Mouse (Mus musculus) macrophage (primary cell): Measurements from ENCODE around the gene Creld2. TPM values are rescaled to one million over a fixed set of nuclear protein-coding genes. Genes with fewer than 3 reads are reported as not detected.

ENCODE experiments used
- H3K27ac ChIP-seq: fragments of 350-480 bp; formaldehyde crosslinking; 2 replicates; pipeline ENCODE4 v1.9.0; 2021
- H3K36me3 ChIP-seq: fragments of 350-480 bp; formaldehyde crosslinking; 2 replicates; pipeline ENCODE4 v1.9.0; 2021; ENCODE audit errors: inconsistent target
- H3K4me3 ChIP-seq: fragments of 350-480 bp; formaldehyde crosslinking; 2 replicates; pipeline ENCODE4 v1.9.0; 2021; ENCODE audit errors: inconsistent target
- H3K79me2 ChIP-seq: fragments of 350-480 bp; formaldehyde crosslinking; 2 replicates; pipeline ENCODE4 v1.9.0; 2021; ENCODE audit errors: inconsistent target
- WGBS: methylation state at CpG from one replicate; pipeline ENCODE4 v1.1.7; 2026; ENCODE audit warnings: inconsistent platforms; ENCODE audit not compliant: missing documents; 5-methylcytosine and 5-hydroxymethylcytosine counted together
- polyA plus RNA-seq: library from polyadenylated mRNA; stranded (reverse); fragments of 250-400 nt; gene quantifications from 3 replicates; pipeline ENCODE4 v1.2.4, GENCODE M21; 2018; ENCODE audit warnings: inconsistent platforms

Creld2 gene
- polyA plus RNA-seq, 1 experiment from 2014 or later: 23.5 TPM

DNA sequence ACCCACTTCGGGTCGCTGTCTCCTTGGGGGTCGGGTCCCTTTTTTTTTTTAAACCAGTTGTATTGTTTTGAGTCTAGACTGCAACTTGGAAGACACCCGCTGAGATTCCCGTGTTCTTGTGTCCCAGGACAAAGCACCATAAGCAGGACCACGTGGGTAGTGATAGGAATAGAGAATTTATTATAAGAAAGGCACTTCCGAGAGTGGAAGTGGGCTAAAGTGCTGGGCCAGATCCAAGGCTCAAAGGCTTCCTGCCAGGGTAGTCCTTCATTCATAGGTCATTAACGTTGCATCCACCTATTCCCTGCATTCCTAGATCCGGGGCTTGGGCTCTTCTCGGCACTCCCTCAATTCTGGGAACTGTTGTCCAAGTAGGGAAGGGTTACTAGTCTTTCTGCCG is 18.5 kb downstream of the Creld2 start:
- H3K79me2 ChIP-seq: no peaks in the 10 kb centered on the region
- WGBS: 3% methylated on average over 10 of the region's 11 CpGs
- peak overlapping the region; percentile 16; the same call in 1 of the 2 replicates for H3K4me3 ChIP-seq
- no peaks in the 10 kb centered on the region for H3K36me3 ChIP-seq
- H3K27ac ChIP-seq: no peak overlapping the region

DNA sequence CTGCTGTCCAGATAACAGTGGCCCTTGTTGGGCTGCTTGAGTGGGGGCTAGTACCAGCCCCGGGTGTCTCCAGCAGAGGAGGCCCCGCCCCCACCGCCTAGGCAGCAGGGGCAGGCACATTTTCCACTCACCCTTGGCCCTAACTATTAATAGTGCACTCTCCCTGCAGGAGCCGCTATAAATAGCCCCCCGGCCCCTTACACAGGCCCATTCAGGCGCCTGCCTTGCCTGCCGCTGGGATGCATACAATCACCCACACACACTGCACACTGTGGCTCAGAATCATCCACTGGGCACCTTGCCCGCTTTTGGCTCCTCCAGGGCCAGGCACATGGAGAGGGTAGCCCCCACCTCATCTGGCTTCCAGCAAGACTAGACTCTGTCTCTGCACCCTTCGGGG is 19.8 kb downstream of the Creld2 start:
- H3K4me3 ChIP-seq: no peak overlapping the region
- no peaks in the 10 kb centered on the region for H3K79me2 ChIP-seq
- H3K36me3 ChIP-seq: no peaks in the 10 kb centered on the region
- 78% methylated on average over 9 of the region's 9 CpGs for WGBS
- H3K27ac ChIP-seq: no peak overlapping the region

DNA sequence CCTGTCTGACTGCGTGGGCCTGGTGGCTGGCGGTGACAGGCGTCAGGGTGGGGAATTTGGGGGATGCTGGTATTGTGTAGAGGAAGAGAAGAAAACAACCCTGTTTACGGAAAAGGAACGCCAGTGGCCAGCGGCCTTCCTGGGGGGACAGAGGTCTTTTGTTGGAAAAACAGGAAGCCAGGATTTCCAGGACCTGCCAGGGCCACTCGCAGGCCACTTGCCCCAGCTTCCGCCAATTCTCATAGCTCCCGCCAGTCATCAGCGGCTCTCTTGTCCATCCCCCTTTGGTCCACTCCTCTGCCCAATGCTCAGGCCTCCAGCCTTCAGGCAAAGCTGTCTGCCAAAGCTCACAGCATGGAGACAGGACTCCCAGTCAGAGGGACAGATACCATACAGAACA is 20.7 kb downstream of the Creld2 start:
- no peaks in the 10 kb centered on the region for H3K36me3 ChIP-seq
- WGBS: 97% methylated on average over 7 of the region's 10 CpGs
- H3K4me3 ChIP-seq: no peak overlapping the region
- no peaks in the 10 kb centered on the region for H3K79me2 ChIP-seq
- no peak overlapping the region for H3K27ac ChIP-seq

DNA sequence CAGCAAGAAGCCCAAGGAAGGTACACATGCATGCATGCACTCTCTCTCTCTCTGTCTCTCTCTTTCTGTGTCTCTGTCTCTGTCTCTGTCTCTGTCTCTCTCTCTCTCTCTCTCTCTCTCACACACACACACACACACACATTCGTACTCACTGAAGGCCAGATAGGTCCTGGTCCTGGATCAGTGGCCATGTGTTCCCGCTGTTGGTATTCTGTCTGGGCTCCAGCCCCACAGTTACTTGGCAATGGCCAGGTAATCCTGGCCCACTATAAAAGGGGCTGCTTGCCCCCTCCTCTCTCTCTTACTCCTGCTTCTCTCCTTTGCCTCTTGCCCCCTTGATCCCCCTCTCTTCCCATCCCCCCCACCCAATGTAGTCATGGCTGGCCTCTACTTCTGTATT is 21.7 kb downstream of the Creld2 start:
- H3K79me2 ChIP-seq: no peaks in the 10 kb centered on the region
- no peak overlapping the region for H3K27ac ChIP-seq
- no peaks in the 10 kb centered on the region for H3K36me3 ChIP-seq
- 100% methylated on average over 2 of the region's 2 CpGs for WGBS
- H3K4me3 ChIP-seq: no peak overlapping the region

DNA sequence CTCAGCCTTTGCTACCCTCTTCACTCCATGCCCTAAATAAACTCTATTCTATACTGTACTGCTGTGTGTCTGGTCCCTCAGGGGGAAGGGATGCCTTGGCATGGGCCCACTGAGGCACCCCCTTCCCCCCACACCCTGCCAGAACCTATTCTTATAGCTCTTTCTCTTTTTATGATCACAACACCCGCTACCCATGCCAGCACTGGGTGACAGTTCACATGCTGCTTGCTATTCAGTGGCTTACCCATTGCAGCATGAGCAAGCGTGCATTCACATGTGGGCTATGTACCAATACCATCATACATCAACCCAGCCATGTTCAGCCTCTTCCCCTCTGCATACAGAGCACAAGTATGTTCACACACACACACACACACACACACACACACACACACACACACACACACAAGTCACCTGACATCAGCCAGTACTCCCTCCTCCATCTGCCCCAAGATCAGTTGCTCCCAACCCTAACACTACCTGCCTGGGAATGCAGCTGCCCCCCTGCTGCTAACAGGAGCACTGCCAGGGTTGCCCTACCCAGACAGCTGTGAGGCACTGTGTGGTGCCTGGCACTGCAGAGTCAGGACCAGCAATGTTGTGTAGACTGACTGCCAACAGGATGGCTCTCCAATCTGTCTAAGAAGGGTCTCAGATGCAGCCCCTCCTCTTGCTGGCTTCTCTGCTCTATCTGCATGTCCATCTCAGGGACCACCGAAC is 22.3 kb downstream of the Creld2 start:
- Histone ChIP-seq H3K36me3 (no peaks in the 10 kb centered on the region), H3K4me3 (no peak overlapping the region), H3K27ac (no peak overlapping the region), H3K79me2 (no peaks in the 10 kb centered on the region)
- WGBS: 96% methylated on average over 3 of the region's 3 CpGs

DNA sequence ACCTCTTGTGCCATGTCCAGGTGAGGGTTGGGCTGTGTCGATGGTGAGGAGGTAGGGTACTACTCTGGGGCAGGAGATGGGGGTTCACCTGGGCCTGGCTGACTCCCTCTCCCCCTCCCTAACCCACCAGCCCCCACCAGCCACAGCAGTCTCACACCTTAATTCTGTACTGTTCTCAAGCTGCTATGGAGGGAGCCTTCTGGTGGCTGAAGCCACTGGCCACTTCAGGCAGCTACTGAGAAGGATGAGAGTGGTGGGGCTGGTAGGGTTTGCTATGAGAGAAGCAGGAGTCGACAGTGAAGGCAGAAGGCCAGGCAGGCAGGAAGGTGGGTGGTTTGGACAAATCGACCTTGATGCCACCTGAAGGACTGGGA is 22.8 kb downstream of the Creld2 start:
- Histone ChIP-seq H3K79me2 (no peaks in the 10 kb centered on the region), H3K36me3 (no peaks in the 10 kb centered on the region), H3K27ac (no peak overlapping the region), H3K4me3 (no peak overlapping the region)
- WGBS: 71% methylated on average over 3 of the region's 3 CpGs

DNA sequence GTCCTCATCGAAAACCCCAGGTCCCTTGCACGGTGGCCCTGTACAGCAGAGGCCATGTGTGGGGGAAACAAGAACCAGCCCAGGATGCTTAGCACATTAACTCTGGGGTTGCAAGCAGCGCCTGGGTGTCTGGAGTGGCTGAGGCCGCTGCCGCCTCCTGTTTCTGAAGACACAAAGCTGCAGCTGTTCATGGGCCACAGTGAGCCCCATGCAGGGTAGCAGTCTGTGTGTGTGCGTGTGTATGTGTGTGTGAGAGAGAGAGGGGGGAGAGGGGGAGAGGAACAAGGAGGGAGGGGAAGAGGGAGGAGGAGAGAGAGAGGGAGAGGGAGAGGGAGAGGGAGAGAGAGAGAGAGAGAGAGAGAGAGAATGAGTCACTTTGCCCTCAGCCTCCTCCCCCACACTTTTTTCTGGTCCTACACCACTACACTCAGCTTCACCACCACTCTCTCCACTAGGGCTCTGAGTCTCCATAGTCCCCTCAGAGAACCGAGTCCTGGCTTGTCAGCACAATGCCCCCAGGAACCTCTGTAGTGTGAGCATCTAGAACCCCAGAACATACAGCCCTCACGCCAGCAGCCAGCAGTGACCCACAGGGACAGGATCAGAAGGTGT is 24.1 kb downstream of the Creld2 start:
- Histone ChIP-seq H3K36me3 (no peaks in the 10 kb centered on the region), H3K27ac (no peak overlapping the region), H3K79me2 (no peaks in the 10 kb centered on the region), H3K4me3 (no peak overlapping the region)
- WGBS: 50% methylated on average over 7 of the region's 8 CpGs

DNA sequence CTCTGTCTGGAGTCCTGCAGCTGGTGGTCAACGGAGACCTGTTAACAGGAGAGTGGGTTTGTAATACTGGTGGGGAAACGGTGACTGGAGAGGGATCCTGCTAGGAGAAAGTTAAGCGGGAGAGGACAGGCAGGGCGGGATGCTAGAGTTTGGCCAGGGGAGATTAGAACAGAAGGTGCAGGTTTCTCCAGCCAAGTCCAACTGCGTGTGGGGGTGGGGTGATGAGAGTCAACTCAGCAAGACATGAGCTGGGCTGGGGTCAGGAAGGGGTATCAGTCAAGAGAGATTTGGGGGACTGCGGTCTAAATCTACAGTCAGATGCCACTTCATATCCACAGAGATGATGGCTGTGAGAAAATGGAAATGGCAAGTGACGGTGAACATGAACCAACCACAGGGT is 25.5 kb downstream of the Creld2 start:
- Histone ChIP-seq H3K27ac (no peak overlapping the region), H3K79me2 (no peaks in the 10 kb centered on the region), H3K36me3 (no peaks in the 10 kb centered on the region), H3K4me3 (no peak overlapping the region)
- WGBS: 98% methylated on average over 7 of the region's 7 CpGs

DNA sequence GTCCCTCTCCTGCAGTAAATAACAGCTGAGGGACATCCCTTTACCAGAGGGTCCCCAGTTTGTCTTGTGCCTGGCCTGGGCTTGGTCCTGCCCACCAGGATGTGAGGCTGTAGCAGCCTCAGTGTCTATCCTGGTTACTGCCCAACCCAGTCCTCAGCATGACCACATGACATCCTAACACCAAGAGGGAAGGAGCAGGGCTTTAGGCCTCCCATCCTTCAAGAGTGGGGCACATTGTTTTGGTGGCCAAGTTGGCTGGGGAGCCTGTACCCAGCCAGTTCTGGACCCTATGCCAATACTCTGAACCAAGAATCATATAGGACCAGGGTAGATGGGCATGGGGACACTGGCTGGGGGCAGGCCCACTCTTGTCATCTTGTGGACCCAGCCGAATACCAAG is 29.2 kb downstream of the Creld2 start:
- H3K79me2 ChIP-seq: no peaks in the 10 kb centered on the region
- no peak overlapping the region for H3K27ac ChIP-seq
- no peaks in the 10 kb centered on the region for H3K36me3 ChIP-seq
- H3K4me3 ChIP-seq: no peak overlapping the region
- WGBS: 100% methylated on average over 1 of the region's 1 CpGs

DNA sequence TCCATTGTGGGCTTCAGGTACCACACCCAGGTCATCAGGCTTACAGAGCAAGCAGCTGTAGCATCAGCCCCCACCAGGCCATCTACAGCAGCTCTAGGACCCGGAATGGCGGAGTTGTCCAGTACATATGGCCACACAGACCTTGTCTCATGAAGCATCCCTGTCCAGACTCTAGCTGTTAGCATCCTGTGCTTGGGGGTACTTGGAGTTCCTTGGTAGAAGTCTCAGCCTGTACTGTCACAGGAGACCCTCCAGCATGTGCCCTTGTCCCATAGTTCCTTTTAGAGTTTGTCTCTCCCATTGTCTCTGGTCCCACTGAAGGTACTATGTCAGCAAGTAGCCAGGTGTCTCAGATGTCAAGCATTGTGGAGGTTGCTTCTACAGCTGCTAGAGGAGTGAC is 30.2 kb downstream of the Creld2 start:
- Histone ChIP-seq H3K4me3 (no peak overlapping the region), H3K27ac (no peak overlapping the region), H3K79me2 (no peaks in the 10 kb centered on the region), H3K36me3 (no peaks in the 10 kb centered on the region)
- 86% methylated on average over 2 of the region's 2 CpGs for WGBS

DNA sequence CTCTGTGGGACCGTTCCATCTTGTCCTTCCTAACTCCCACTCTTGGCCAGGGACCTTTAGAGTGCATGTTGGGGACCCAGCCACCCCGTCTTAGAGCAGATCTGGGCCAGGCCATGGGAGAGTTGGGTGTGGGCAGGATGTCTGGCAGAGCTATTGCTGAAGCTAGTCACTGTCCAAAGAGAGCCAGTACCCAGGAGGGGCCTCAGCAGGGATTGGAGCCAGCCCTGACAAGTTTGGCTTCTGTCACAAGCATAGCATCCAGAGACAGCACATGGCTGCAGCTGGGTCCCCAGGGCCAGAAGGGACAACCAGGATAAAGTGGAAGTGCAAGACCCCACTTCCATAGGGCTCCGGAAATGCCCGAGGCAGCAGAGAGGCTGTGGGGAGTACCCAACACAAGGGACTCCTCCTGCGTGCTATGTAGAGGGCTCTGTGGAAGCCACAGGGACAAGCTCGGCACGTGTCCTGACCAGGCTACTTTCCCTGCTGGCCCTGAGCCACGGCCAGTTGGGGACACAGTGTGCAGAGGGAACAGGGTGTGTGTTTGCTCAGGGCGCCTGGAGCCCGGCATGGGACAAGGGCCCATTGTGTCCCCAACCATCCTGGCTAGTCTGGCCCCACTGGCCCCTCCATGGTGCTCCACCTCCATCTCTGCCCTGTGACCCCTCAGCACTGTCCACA is 30.8 kb downstream of the Creld2 start:
- 89% methylated on average over 10 of the region's 10 CpGs for WGBS
- Histone ChIP-seq H3K79me2 (no peaks in the 10 kb centered on the region), H3K4me3 (no peak overlapping the region), H3K36me3 (no peaks in the 10 kb centered on the region), H3K27ac (no peak overlapping the region)

DNA sequence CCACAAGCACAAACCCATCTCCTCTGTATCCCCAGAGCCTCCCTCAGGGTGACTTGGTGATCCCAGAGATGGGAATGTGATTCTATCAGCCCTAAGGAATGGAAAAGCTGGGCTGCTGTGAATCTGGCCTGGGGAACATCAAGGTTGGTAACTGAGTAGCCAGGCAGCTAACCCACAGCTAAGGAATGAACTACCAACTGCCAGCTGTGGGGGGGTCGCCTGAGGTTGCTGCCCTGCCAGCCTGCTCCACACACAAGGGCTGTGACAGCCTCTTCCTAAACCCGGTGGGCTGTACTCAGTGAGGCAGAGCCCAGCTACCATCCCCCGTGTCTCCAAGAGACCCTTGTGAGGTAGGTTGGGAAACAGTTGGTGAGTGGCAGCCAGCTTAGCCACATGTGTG is 31.6 kb downstream of the Creld2 start:
- 88% methylated on average over 3 of the region's 3 CpGs for WGBS
- H3K4me3 ChIP-seq: no peak overlapping the region
- no peaks in the 10 kb centered on the region for H3K36me3 ChIP-seq
- no peak overlapping the region for H3K27ac ChIP-seq
- H3K79me2 ChIP-seq: no peaks in the 10 kb centered on the region

DNA sequence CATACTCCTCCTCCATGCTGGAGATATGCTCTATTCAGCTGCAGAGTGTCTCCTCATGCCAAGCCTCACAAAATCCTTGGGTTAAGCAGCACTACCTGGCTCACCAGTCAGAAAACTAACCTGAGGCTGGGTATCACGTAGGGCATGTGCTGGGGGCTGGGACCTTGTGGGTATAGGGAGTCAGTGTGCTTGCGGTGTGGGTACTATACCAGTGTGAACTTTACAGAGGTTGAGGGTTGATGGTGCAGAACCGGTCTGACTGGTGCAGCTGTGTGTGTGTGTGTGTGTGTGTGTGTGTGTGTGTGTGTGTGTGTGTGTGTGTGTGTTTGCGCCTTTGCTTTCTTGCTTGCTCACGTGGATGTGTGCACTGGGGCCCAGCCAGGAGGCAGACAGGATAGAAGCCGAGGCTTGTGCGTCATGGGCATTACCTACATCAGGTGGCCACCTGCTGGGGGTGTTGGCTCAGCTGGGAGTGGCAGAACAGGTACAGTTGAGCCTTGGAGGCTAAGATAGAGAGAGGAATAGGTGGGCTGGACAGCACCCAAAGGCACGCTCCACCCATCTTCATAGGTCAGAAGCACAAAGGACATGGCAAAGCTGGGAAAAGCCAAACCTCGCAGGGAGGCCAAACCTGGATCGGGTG is 32.2 kb downstream of the Creld2 start:
- H3K27ac ChIP-seq: no peak overlapping the region
- WGBS: 90% methylated on average over 9 of the region's 10 CpGs
- no peak overlapping the region for H3K4me3 ChIP-seq
- no peaks in the 10 kb centered on the region for H3K36me3 ChIP-seq
- H3K79me2 ChIP-seq: no peaks in the 10 kb centered on the region

DNA sequence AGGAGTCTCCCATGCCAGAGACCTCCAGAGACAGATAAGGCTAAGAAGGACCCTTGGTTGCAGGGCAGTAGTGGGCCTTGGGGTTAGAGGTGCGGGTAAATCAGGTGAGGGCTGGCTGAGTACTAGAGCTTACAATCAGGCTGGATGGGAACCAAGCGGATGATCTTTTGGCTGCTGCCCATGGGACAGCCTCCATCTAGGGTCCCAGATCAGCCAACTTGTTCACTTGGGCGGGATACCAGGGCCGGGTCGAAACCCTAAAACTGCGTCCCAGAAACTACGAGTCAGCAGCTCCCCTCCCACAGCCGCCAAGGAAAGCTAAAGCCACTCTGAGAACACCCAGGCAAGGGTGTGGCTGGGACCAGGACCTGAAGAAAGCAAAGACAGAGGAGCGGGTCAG is 33.7 kb downstream of the Creld2 start:
- H3K27ac ChIP-seq: no peak overlapping the region
- H3K36me3 ChIP-seq: no peaks in the 10 kb centered on the region
- 94% methylated on average over 9 of the region's 9 CpGs for WGBS
- no peaks in the 10 kb centered on the region for H3K79me2 ChIP-seq
- H3K4me3 ChIP-seq: no peak overlapping the region
